Mouse (Mus musculus) adrenal gland, adult 2 months (tissue): ENCODE data around the gene Rnf10. TPM values are rescaled to one million over a fixed set of nuclear protein-coding genes. Genes with fewer than 3 reads are reported as not detected.

ENCODE experiments used
- DNase-seq: peaks from one replicate; pipeline ENCODE4 v3.0.0; 2021
- polyA plus RNA-seq: library from polyadenylated mRNA; depleted of rRNA; stranded (reverse); fragments of >200 nt; gene quantifications from 2 replicates; pipeline ENCODE4 v1.2.3, GENCODE M21; 2012; rRNA removed
- total RNA-seq, 2 experiments: library from RNA; stranded (reverse); gene quantifications; 2 replicates each; pipeline ENCODE4 v1.2.3; 2021

Gene Rnf10
- total and polyA plus RNA-seq, 3 experiments = 225 to 287 (median 258) TPM

GRCm38 (mm10) chr5:115194626-115195221 is 78.0 kb downstream of the Rnf10 start:
- DNase-seq = no peak

- peak; percentile 75 for DNase-seq
These were observed 78.8 kb downstream of the Rnf10 start, which contains the start of gene Cabp1 for GRCm38 (mm10) chr5:115193669-115194625. Gene Cabp1, minus strand, starts transcription at chr5:115194381.

GRCm38 (mm10) chr5:115193226-115193625 is 79.5 kb downstream of the Rnf10 start:
- DNase-seq = peak; percentile 92

- DNase-seq = peak; percentile 82
These were observed 79.9 kb downstream of the Rnf10 start for GRCm38 (mm10) chr5:115192828-115193195.

- peak; percentile 73 for DNase-seq
These were observed 80.5 kb downstream of the Rnf10 start for GRCm38 (mm10) chr5:115191880-115192827.

Other genes starting within 250 kb of the Rnf10 start
- not detected for gene Gm10401, start 174.6 kb downstream of the Rnf10 start, total RNA-seq
- not detected in 2 replicates for gene Gm10401, start 174.6 kb downstream of the Rnf10 start, polyA plus RNA-seq
- 100 to 1,000 TPM; 181 to 208 TPM for gene Acads, start 153.6 kb downstream of the Rnf10 start, total RNA-seq
- gene Acads, start 153.6 kb downstream of the Rnf10 start, polyA plus RNA-seq = 279 and 310 TPM in 2 replicates
- 10 to 100 TPM; 32.0 to 44.8 TPM for gene Unc119b, start 137.9 kb downstream of the Rnf10 start, total RNA-seq
- 37.5 and 39.2 TPM in 2 replicates for gene Unc119b, start 137.9 kb downstream of the Rnf10 start, polyA plus RNA-seq
- gene Mlec, start 114.7 kb downstream of the Rnf10 start, total RNA-seq = 100 to 1,000 TPM; 165 to 185 TPM
- gene Mlec, start 114.7 kb downstream of the Rnf10 start, polyA plus RNA-seq = 74.7 and 96.9 TPM in 2 replicates
- gene Cabp1, start 78.5 kb downstream of the Rnf10 start, total RNA-seq = 10 to 100 TPM; 37.7 to 57.1 TPM
- 45.7 and 61.7 TPM in 2 replicates for gene Cabp1, start 78.5 kb downstream of the Rnf10 start, polyA plus RNA-seq
- 10 to 100 TPM; 53.1 to 84.0 TPM for gene Pop5, start 37.1 kb downstream of the Rnf10 start, total RNA-seq
- 194 and 250 TPM in 2 replicates for gene Pop5, start 37.1 kb downstream of the Rnf10 start, polyA plus RNA-seq
- gene Coq5, start 6.8 kb upstream of the Rnf10 start, total RNA-seq = 10 to 100 TPM; 52.5 to 68.0 TPM
- 14.6 and 15.7 TPM in 2 replicates for gene Coq5, start 6.8 kb upstream of the Rnf10 start, polyA plus RNA-seq
- gene Dynll1, start 28.1 kb upstream of the Rnf10 start, total RNA-seq = 100 to 1,000 TPM; 220 to 347 TPM
- gene Dynll1, start 28.1 kb upstream of the Rnf10 start, polyA plus RNA-seq = 38.0 and 45.1 TPM in 2 replicates
- gene Srsf9, start 54.3 kb upstream of the Rnf10 start, total RNA-seq = 10 to 100 TPM; 45.8 to 70.1 TPM
- gene Srsf9, start 54.3 kb upstream of the Rnf10 start, polyA plus RNA-seq = 29.1 and 40.4 TPM in 2 replicates
- 10 to 100 TPM; 21.1 to 24.0 TPM for gene Gatc, start 68.3 kb upstream of the Rnf10 start, total RNA-seq
- gene Gatc, start 68.3 kb upstream of the Rnf10 start, polyA plus RNA-seq = 12.2 and 15.4 TPM in 2 replicates
- 10 to 100 TPM; 35.1 to 40.0 TPM for gene Triap1, start 68.3 kb upstream of the Rnf10 start, total RNA-seq
- 7.9 and 8.6 TPM in 2 replicates for gene Triap1, start 68.3 kb upstream of the Rnf10 start, polyA plus RNA-seq
- 1,000 to 10,000 TPM; 1,468 to 1,603 TPM for gene Cox6a1, start 76.1 kb upstream of the Rnf10 start, total RNA-seq
- 4,255 and 4,504 TPM in 2 replicates for gene Cox6a1, start 76.1 kb upstream of the Rnf10 start, polyA plus RNA-seq
- gene Msi1, start 156.7 kb upstream of the Rnf10 start, total RNA-seq = 10 to 100 TPM; 16.3 to 19.1 TPM
- 24.0 and 29.5 TPM in 2 replicates for gene Msi1, start 156.7 kb upstream of the Rnf10 start, polyA plus RNA-seq
- gene Pla2g1b, start 193.4 kb upstream of the Rnf10 start, total RNA-seq = not detected
- 7.6 TPM in 1 of 2 replicates, not detected in the other for gene Pla2g1b, start 193.4 kb upstream of the Rnf10 start, polyA plus RNA-seq
- gene Sirt4, start 211.8 kb upstream of the Rnf10 start, total RNA-seq = 10 to 100 TPM; 15.1 to 28.0 TPM
- 47.4 and 61.7 TPM in 2 replicates for gene Sirt4, start 211.8 kb upstream of the Rnf10 start, polyA plus RNA-seq
- 10 to 100 TPM; 39.4 to 47.2 TPM for gene Pxn, start 233.8 kb upstream of the Rnf10 start, total RNA-seq
- 66.9 and 67.5 TPM in 2 replicates for gene Pxn, start 233.8 kb upstream of the Rnf10 start, polyA plus RNA-seq